Comparison of ENCODE assay signal across 8 mouse cellular contexts in genomic region chr7:139538541-139538940, GRCm38 (mm10). TPM values are rescaled to one million over a fixed set of nuclear protein-coding genes. Genes with fewer than 3 reads are reported as not detected.
DNase-seq lines count a peak whose midpoint lies in the region; ATAC-seq and TF ChIP-seq lines count a peak whose summit lies in the region.
"Had no signal": no experiment of that assay in that cellular context is flagged by ENCODE, and none has a peak within 500 bp of the region (broad histone marks: within the 10 kb centered on the region; RNA-seq: fewer than 3 reads in every experiment).

No protein-coding gene starts in this region.

- no peaks in the 10 kb centered on the region for H3K9me3 ChIP-seq in hindbrain, postnatal 0 days (ENCODE audit: low read length)
- no peaks in the 10 kb centered on the region for H3K9me3 ChIP-seq in hindbrain, embryonic 14.5 days (ENCODE audit: control insufficient read depth, low read length)

- no peak for TF ChIP-seq POLR2A in lung, adult 2 months (IDR thresholded peaks at IDR 0.05; ENCODE audit: borderline replicate concordance, extremely low read depth, low read depth, low read length)
- TF ChIP-seq POLR2A in thymus, adult 2 months (IDR thresholded peaks at IDR 0.05; ENCODE audit: control insufficient read depth, extremely low read depth, insufficient read depth, low read length, poor library complexity) = no peak

- DNase-seq in hindbrain, postnatal 0 days (ENCODE audit: low spot score) = peak; percentile 48
- DNase-seq in hindbrain, embryonic 14.5 days (ENCODE audit: low spot score) = no peak
- peak; percentile 78 for DNase-seq in brain, adult 2 months (ENCODE audit: low read depth, low spot score)
- peak; percentile 71 for DNase-seq in gastrocnemius, adult 2 months
- DNase-seq in lung, adult 2 months = peak; percentile 13
- DNase-seq in thymus, adult 2 months = no peak
- DNase-seq in embryo, embryonic 10.5 days (ENCODE audit: low spot score) = no peak

- no peak for TF ChIP-seq CTCF in hindbrain, postnatal 0 days (IDR thresholded peaks at IDR 0.05; ENCODE audit: low read depth)
- TF ChIP-seq CTCF in gastrocnemius, adult 2 months (IDR thresholded peaks at IDR 0.05) = no peak
- TF ChIP-seq CTCF in lung, adult 2 months (IDR thresholded peaks at IDR 0.05; ENCODE audit: insufficient read depth, low read length) = no peak
- TF ChIP-seq CTCF in thymus, adult 2 months (IDR thresholded peaks at IDR 0.05; ENCODE audit: borderline replicate concordance, control insufficient read depth, extremely low read depth, insufficient read depth, low read length, poor library complexity) = no peak

- WGBS in hindbrain, postnatal 0 days = 59% methylated on average over 2 of the region's 2 CpGs
- WGBS in hindbrain, embryonic 14.5 days = 77% methylated on average over 2 of the region's 2 CpGs
- WGBS in lung, adult 2 months = 68% methylated on average over 2 of the region's 2 CpGs
- 89% methylated on average over 2 of the region's 2 CpGs for WGBS in thymus, adult 2 months

- no peak overlapping the region for H3K27ac ChIP-seq in hindbrain, postnatal 0 days
- no peak overlapping the region for H3K27ac ChIP-seq in hindbrain, embryonic 14.5 days
- H3K27ac ChIP-seq in gastrocnemius, adult 2 months = no peak overlapping the region; the same call in 1 of the 2 replicates
- no peak overlapping the region for H3K27ac ChIP-seq in thymus, adult 2 months (ENCODE audit: control insufficient read depth, insufficient read depth, low read length)

- H3K4me3 ChIP-seq in hindbrain, postnatal 0 days (ENCODE audit: low read length) = no peak overlapping the region
- no peak overlapping the region for H3K4me3 ChIP-seq in hindbrain, embryonic 14.5 days (replicated peaks; ENCODE audit: low read length)
- no peak overlapping the region for H3K4me3 ChIP-seq in gastrocnemius, adult 2 months
- no peak overlapping the region for H3K4me3 ChIP-seq in lung, adult 2 months (replicated peaks; ENCODE audit: extremely low read depth, low read depth, low read length)
- H3K4me3 ChIP-seq in thymus, adult 2 months (ENCODE audit: control insufficient read depth, insufficient read depth, low read length) = no peak overlapping the region

- ATAC-seq in hindbrain, postnatal 0 days = peak; percentile 15; the same call in 1 of the 2 replicates
- ATAC-seq in hindbrain, embryonic 14.5 days (ENCODE audit: low FRiP score) = no peak

- intact Hi-C loops in gastrocnemius, adult 2 months (cut with DNase I) = no loop called here

- 0 out of 2 replicates have a peak, but pooled peaks cover 5% of the 10 kb centered on the region for H3K36me3 ChIP-seq in hindbrain, postnatal 0 days (ENCODE audit: insufficient read depth, low read length)
- no peaks in the 10 kb centered on the region for H3K36me3 ChIP-seq in hindbrain, embryonic 14.5 days (replicated peaks; ENCODE audit: control insufficient read depth, insufficient read depth)
- no peaks in the 10 kb centered on the region for H3K36me3 ChIP-seq in thymus, adult 2 months (ENCODE audit: control insufficient read depth, insufficient read depth, low read length)

- no peak overlapping the region for H3K4me2 ChIP-seq in hindbrain, postnatal 0 days (ENCODE audit: low read depth, low read length)
- no peak overlapping the region for H3K4me2 ChIP-seq in hindbrain, embryonic 14.5 days (replicated peaks)

- H3K4me1 ChIP-seq in hindbrain, postnatal 0 days (ENCODE audit: insufficient read depth, low read length) = 0 out of 2 replicates have a peak, but pooled peaks cover 2% of the 10 kb centered on the region
- no peaks in the 10 kb centered on the region for H3K4me1 ChIP-seq in hindbrain, embryonic 14.5 days (replicated peaks; ENCODE audit: control insufficient read depth, insufficient read depth, low read length)
- H3K4me1 ChIP-seq in lung, adult 2 months (ENCODE audit: control insufficient read depth, insufficient read depth, low read length) = no peaks in the 10 kb centered on the region
- no peaks in the 10 kb centered on the region for H3K4me1 ChIP-seq in thymus, adult 2 months (replicated peaks; ENCODE audit: control insufficient read depth, insufficient read depth, low read length)

- peaks cover 32% of the 10 kb centered on the region for H3K27me3 ChIP-seq in hindbrain, postnatal 0 days (ENCODE audit: insufficient read depth, low read length)
- H3K27me3 ChIP-seq in hindbrain, embryonic 14.5 days (ENCODE audit: control insufficient read depth, insufficient read depth, low read length) = peaks cover 98% of the 10 kb centered on the region
- H3K27me3 ChIP-seq in thymus, adult 2 months (ENCODE audit: control insufficient read depth, insufficient read depth, low read length) = no peaks in the 10 kb centered on the region

- no peak overlapping the region for H3K9ac ChIP-seq in hindbrain, postnatal 0 days (replicated peaks; ENCODE audit: low read length)
- no peak overlapping the region for H3K9ac ChIP-seq in hindbrain, embryonic 14.5 days

RNA-seq across cellular contexts. Expression of gene Nkx6-2, which starts 44.1 kb away (rescaled TPM):
- 18.8 and 23.2 TPM in 2 replicates for total RNA-seq in hindbrain, postnatal 0 days (2014; rRNA removed)
- polyA plus RNA-seq in hindbrain, postnatal 0 days (2015; fragmentation: Nextera tagmentation; extraction: Ambion mirVana) = 17.4 and 20.0 TPM in 2 replicates
- 13.7 and 15.1 TPM in 2 replicates for polyA plus RNA-seq in hindbrain, embryonic 14.5 days (2014; fragmentation: Nextera tagmentation; extraction: Ambion mirVana)
- total RNA-seq in gastrocnemius, adult 2 months (2021) = not detected
- polyA plus RNA-seq in lung, adult 2 months (2012; rRNA removed) = 0.53 and 1.1 TPM in 2 replicates
- polyA plus RNA-seq in thymus, adult 2 months (2012; rRNA removed) = 12.6 and 14.2 TPM in 2 replicates
- total RNA-seq: common myeloid progenitor, adult 5-6 weeks had no signal

Comparison
In these comparisons a context has a peak if more than half of its experiments do, and no peak if none do; other contexts are left out.
1. DNase-seq: peak in hindbrain, postnatal 0 days (single experiment), brain, adult 2 months (single experiment), gastrocnemius, adult 2 months (single experiment) and lung, adult 2 months (single experiment); none in hindbrain, embryonic 14.5 days (single experiment), thymus, adult 2 months (single experiment) and embryo, embryonic 10.5 days (single experiment).